Mouse (Mus musculus): ENCODE measurements around the gene Rtn4rl1.

GRCm38 (mm10) chr11:75234745-75235144 lies 41.2 kb downstream of the Rtn4rl1 start:
- TF ChIP-seq CTCF (IDR thresholded peaks at IDR 0.05) (no peak), POLR2A (IDR thresholded peaks at IDR 0.05; ENCODE audit: insufficient read depth, low read depth, low read length) (no peak), EP300 (IDR thresholded peaks at IDR 0.05; ENCODE audit: insufficient read depth, low read depth, low read length) (no peak)

Measured in heart, adult 2 months (tissue).